Mouse (Mus musculus): Measurements from ENCODE around the gene Fer. TPM values are rescaled to one million over a fixed set of nuclear protein-coding genes. Genes with fewer than 3 reads are reported as not detected.
A peak's percentile ranks its signal among the peaks of the same experiment; 100 is the strongest.

Fer gene
- polyA plus RNA-seq, 1 experiment from 2014 or later, result 31.4 TPM

DNA sequence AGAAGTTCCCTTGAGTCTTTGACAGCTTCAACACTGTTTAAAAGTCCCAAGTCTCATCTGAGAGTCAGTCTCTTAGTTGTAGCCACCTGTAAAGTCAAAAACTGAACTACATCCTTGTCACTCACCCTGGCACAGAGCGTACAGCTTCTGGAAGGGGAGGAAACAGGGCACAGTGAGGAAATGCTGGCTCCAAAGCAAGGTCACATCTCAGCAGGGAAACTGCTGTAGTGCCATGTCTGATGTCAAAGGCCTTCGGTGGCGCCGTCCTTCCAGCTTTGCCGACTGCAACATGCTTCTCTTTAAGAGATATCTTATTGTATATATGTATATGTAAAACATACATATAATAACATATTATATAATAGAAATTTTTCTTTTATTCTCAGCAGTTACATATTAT, 188.0 kb downstream of the Fer start:
- Histone ChIP-seq H3K27me3 (no peaks in the 10 kb centered on the region), H3K36me3 (no peaks in the 10 kb centered on the region), H3K4me3 (replicated peaks) (no peak overlapping the region), H3K4me1 (no peaks in the 10 kb centered on the region), H3K9ac (no peak overlapping the region), H3K4me2 (no peak overlapping the region), H3K27ac (no peak overlapping the region), H3K9me3 (replicated peaks) (no peaks in the 10 kb centered on the region)
- ATAC-seq (replicated peaks; ENCODE audit: low FRiP score), result no peak
- 87% methylated on average over 5 of the region's 5 CpGs for whole genome bisulfite sequencing

DNA sequence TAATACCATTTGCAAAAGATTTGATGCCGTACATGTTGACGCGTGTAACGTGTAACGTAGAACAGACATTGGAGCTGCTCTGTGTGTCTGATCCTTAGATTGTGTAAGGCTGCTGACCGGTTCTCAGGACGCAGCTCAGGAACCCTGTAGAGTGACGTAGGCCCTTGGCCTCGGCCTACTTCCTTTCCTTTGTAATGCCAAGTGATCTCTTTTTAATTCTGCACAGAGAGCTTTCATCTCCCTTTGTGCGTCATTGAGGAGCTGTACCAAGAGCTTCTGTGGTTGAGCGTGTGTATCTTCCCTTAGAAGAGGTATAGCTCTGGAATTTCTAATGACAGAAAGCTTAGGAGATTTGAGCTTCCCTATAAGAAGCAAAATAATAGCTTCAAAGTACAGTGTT, 190.8 kb downstream of the Fer start:
- H3K9me3 ChIP-seq (replicated peaks), result no peaks in the 10 kb centered on the region
- H3K4me3 ChIP-seq (replicated peaks), result no peak overlapping the region
- no peak for ATAC-seq (replicated peaks; ENCODE audit: low FRiP score)
- no peak overlapping the region for H3K27ac ChIP-seq
- H3K9ac ChIP-seq, result no peak overlapping the region
- WGBS, result 94% methylated on average over 11 of the region's 11 CpGs
- no peaks in the 10 kb centered on the region for H3K36me3 ChIP-seq
- H3K4me2 ChIP-seq, result no peak overlapping the region
- H3K27me3 ChIP-seq, result no peaks in the 10 kb centered on the region
- H3K4me1 ChIP-seq, result no peaks in the 10 kb centered on the region

DNA sequence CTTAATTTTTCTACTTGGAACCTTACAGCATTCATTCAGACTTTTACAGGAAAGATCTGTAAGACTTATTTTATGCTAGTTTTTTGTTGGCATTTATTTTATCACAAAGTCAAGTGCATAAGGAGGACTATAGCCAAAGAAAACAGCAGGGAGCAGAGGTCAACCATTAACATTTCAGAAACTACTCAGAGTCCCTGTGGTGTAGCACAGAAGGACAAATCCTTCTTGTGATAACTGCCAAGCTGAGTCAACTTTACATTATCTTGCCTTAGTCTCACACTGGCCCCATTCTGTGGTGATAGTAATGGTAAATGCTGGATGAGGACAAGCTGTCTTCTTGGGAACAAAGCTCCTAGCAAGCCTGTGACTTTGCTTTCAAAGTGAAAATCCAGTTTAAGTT, 197.7 kb downstream of the Fer start:
- H3K4me2 ChIP-seq, result no peak overlapping the region
- H3K27me3 ChIP-seq, result no peaks in the 10 kb centered on the region
- H3K36me3 ChIP-seq, result no peaks in the 10 kb centered on the region
- no peaks in the 10 kb centered on the region for H3K9me3 ChIP-seq (replicated peaks)
- H3K4me3 ChIP-seq (replicated peaks), result no peak overlapping the region
- peak; percentile 60; the same call in 1 of the 2 replicates for ATAC-seq (replicated peaks; ENCODE audit: low FRiP score)
- 0 out of 2 replicates have a peak, but pooled peaks cover 3% of the 10 kb centered on the region for H3K4me1 ChIP-seq
- H3K9ac ChIP-seq, result no peak overlapping the region
- no peak overlapping the region for H3K27ac ChIP-seq

DNA sequence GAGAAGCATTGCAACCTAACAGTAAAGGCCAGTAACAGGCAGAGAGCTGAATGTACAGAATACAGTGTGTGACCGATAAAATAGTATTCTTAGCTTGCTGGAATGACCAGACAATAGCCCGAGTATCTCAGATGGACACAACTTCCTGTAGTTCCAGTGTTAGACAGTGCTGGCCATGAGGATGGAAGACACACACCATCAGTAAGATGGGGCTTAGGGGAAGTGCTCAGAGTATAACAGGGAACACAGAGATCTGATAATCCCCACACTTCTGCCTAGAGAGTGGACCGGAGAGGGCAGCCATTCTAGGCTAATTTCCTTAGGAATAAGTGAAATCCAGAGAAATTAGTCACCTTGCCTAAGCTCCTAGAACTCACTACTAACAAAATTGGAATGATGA, 202.4 kb downstream of the Fer start:
- no peak overlapping the region for H3K27ac ChIP-seq
- no peak for ATAC-seq (replicated peaks; ENCODE audit: low FRiP score)
- H3K4me2 ChIP-seq, result no peak overlapping the region
- no peaks in the 10 kb centered on the region for H3K9me3 ChIP-seq (replicated peaks)
- H3K4me1 ChIP-seq, result 0 out of 2 replicates have a peak, but pooled peaks cover 3% of the 10 kb centered on the region
- no peaks in the 10 kb centered on the region for H3K36me3 ChIP-seq
- WGBS, result 87% methylated on average over 3 of the region's 3 CpGs
- H3K4me3 ChIP-seq (replicated peaks), result no peak overlapping the region
- no peak overlapping the region for H3K9ac ChIP-seq
- H3K27me3 ChIP-seq, result no peaks in the 10 kb centered on the region

DNA sequence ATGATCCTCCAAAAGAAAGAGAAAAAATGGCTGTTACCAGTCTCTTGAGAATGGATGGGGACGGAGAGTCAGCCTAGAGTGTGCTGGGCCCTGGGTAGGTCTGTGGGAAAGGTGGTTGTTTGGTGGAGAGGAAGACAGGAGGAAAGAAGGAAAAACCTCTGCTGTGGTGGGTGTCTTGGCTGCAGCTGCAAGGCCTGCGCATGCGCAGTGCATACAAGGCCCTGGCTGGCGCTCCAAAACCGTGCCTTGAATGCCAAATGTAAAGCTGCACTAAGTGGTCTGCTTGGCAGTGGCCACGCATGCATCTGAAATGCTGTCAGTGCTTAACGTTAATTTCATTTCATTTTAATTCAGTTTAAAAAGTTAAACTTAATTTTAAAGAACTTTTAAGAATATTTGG, 214.5 kb downstream of the Fer start:
- no peak for ATAC-seq (replicated peaks; ENCODE audit: low FRiP score)

DNA sequence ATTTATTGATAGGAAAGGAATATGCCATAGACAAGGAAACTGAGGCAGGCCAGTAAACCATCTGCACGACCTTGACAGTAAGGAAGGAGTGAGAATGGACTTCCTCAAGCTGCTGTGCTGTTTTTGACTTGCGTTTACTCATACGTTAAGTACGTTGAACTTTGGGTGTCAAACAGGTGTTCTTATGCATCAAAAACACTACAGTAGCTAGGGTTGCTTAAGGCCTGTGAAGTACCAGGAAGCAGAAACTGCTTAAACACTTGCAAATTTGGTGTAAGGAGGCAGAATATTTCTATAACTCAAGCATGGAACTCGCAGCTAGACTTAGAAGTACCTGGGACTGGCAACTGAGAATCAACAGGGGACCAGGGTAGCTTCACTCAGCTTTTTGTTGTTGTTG, 221.9 kb downstream of the Fer start:
- Histone ChIP-seq H3K27me3 (no peaks in the 10 kb centered on the region), H3K4me1 (no peaks in the 10 kb centered on the region), H3K36me3 (no peaks in the 10 kb centered on the region), H3K4me3 (replicated peaks) (no peak overlapping the region), H3K27ac (no peak overlapping the region), H3K9me3 (replicated peaks) (no peaks in the 10 kb centered on the region), H3K9ac (no peak overlapping the region), H3K4me2 (no peak overlapping the region)
- no peak for ATAC-seq (replicated peaks; ENCODE audit: low FRiP score)
- 88% methylated on average over 5 of the region's 5 CpGs for WGBS

More for the DNA sequence above, 214.5 kb downstream of the Fer start:
- H3K4me3 ChIP-seq (replicated peaks), result no peak overlapping the region
- no peak overlapping the region for H3K4me2 ChIP-seq
- H3K27ac ChIP-seq, result no peak overlapping the region
- H3K27me3 ChIP-seq, result no peaks in the 10 kb centered on the region
- no peaks in the 10 kb centered on the region for H3K36me3 ChIP-seq
- no peak overlapping the region for H3K9ac ChIP-seq
- WGBS, result 94% methylated on average over 7 of the region's 7 CpGs
- no peaks in the 10 kb centered on the region for H3K9me3 ChIP-seq (replicated peaks)
- no peaks in the 10 kb centered on the region for H3K4me1 ChIP-seq

DNA sequence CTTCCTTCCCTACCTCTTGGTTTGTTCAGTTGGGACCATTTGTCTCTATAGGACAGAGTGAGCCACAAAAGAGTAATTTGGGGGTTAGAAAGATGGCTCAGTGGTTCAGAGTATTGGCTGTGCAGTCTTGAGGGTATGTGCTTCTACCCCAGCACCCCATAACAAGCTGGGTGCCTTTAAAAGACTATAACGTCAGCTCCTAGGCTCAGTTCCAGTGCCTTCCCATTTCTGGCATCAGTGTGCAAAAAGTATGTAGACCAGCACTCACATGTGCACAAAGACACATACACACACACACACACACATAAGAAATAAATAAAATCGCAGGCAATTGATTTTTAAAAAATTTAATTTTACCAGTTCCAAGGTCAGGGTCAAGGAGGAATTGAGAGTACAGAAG, 222.6 kb downstream of the Fer start:
- H3K4me1 ChIP-seq, result no peaks in the 10 kb centered on the region
- H3K27ac ChIP-seq, result no peak overlapping the region
- H3K36me3 ChIP-seq, result no peaks in the 10 kb centered on the region
- no peaks in the 10 kb centered on the region for H3K9me3 ChIP-seq (replicated peaks)
- ATAC-seq (replicated peaks; ENCODE audit: low FRiP score), result no peak
- no peak overlapping the region for H3K4me3 ChIP-seq (replicated peaks)
- H3K4me2 ChIP-seq, result no peak overlapping the region
- H3K9ac ChIP-seq, result no peak overlapping the region
- 92% methylated on average over 2 of the region's 2 CpGs for WGBS
- no peaks in the 10 kb centered on the region for H3K27me3 ChIP-seq

DNA sequence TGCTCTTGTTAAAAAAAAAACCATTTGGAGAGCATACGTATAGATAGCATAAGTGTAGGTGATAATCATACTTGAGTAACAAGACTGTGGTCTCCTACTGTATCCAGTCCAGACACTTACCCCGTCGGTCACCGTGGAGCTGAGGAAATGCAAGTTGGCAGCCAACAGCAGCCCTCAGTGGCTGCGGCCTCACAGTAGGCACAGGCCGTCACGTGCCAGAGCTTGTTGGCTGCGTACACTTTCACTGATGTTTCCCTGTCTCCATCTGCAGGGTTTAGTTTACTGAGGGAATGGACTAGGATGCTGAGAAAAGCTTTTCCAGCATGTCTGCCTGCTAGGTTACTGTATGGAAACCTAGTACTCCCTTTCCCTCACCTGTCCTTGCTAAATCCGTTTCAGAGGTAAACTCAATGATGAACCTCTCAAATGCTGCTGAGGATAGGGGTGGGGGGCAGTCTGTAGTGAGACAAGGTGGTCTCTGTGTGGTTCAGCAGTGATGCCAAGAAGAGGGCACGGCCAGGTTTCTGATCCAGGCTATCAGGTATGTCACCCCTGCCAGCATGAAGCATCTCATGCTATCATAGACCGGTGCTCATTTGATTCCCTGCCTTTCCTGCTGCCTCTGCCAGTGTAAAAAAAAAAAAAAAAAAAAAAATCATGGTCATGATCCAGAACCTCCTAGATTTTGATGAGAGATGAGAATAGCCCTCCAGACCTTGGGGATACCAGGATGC, 224.2 kb downstream of the Fer start:
- H3K9me3 ChIP-seq (replicated peaks), result no peaks in the 10 kb centered on the region
- H3K9ac ChIP-seq, result no peak overlapping the region
- no peak for ATAC-seq (replicated peaks; ENCODE audit: low FRiP score)
- no peaks in the 10 kb centered on the region for H3K36me3 ChIP-seq
- WGBS, result 92% methylated on average over 11 of the region's 11 CpGs
- no peaks in the 10 kb centered on the region for H3K27me3 ChIP-seq
- no peak overlapping the region for H3K27ac ChIP-seq
- no peak overlapping the region for H3K4me2 ChIP-seq
- H3K4me3 ChIP-seq (replicated peaks), result no peak overlapping the region
- no peaks in the 10 kb centered on the region for H3K4me1 ChIP-seq

DNA sequence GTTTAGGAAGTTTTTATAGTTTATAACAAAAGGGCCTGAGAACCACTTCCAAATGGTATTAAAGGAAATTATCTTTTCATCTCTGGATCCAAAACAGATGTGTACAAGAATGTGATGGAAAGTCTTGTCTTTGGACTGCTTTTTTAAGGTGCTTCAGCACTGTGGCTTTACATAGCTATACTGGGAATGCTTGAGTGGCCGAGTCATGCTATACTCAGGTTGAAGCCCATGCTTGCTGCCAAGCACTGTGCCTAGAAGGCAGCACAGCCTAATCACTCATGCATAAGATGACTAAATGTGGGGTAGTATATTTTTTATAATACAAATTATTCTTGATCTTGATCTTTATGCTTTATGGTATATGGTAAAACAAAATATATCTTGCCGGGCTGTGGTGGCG, 225.0 kb downstream of the Fer start:
- no peaks in the 10 kb centered on the region for H3K4me1 ChIP-seq
- H3K27me3 ChIP-seq, result no peaks in the 10 kb centered on the region
- no peak overlapping the region for H3K4me2 ChIP-seq
- WGBS, result 89% methylated on average over 3 of the region's 3 CpGs
- ATAC-seq (replicated peaks; ENCODE audit: low FRiP score), result no peak
- H3K36me3 ChIP-seq, result no peaks in the 10 kb centered on the region
- H3K4me3 ChIP-seq (replicated peaks), result no peak overlapping the region
- no peak overlapping the region for H3K9ac ChIP-seq
- H3K9me3 ChIP-seq (replicated peaks), result no peaks in the 10 kb centered on the region
- no peak overlapping the region for H3K27ac ChIP-seq

DNA sequence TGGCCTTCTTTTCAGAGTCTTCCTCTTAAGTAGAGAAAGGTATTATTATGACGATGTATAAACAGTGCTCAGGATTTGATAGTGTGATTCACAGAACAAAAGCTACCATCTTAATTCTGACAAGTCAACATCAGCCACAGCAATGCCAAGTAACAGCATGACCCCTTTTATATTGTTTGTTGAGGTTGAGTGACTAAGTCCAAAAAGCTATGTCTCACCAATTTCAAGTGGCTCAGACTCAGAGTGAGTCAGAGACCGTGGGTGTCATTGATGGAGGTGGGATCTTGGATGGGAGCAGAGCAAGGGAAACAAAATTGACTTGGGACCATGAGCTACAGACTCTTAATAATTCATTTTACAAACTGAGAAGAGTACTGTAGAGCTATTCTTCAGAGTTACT, 230.9 kb downstream of the Fer start:
- Histone ChIP-seq H3K27ac (no peak overlapping the region), H3K27me3 (no peaks in the 10 kb centered on the region)
- WGBS, result 90% methylated on average over 2 of the region's 2 CpGs

DNA sequence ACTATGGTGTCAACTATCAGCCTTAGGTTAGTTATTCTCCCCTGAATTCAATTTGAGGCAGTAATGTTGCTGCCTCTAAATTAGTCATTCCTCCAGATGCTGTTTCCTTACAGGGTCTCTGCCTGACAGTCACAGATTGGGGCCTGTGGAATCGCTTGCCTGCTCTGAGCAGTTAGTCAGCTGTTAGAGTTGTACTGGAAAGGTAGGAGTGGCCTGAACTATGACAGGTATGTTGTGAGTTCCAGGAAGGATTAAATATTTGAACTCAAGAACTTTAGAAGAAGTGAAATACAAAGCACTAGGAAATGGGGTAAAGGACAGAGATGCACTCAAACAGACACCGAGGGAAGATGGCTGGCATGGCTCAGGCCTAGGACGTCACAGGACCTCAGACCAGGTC, 233.9 kb downstream of the Fer start:
- Histone ChIP-seq H3K27ac (no peak overlapping the region), H3K9me3 (replicated peaks) (no peaks in the 10 kb centered on the region), H3K4me1 (0 out of 2 replicates have a peak, but pooled peaks cover 6% of the 10 kb centered on the region), H3K36me3 (no peaks in the 10 kb centered on the region), H3K27me3 (no peaks in the 10 kb centered on the region), H3K4me2 (no peak overlapping the region), H3K9ac (no peak overlapping the region), H3K4me3 (replicated peaks) (no peak overlapping the region)
- ATAC-seq (replicated peaks; ENCODE audit: low FRiP score), result no peak
- WGBS, result 83% methylated on average over 3 of the region's 3 CpGs

More for the DNA sequence above, 230.9 kb downstream of the Fer start:
- H3K4me2 ChIP-seq, result no peak overlapping the region
- ATAC-seq (replicated peaks; ENCODE audit: low FRiP score), result no peak
- no peaks in the 10 kb centered on the region for H3K36me3 ChIP-seq
- no peak overlapping the region for H3K9ac ChIP-seq
- H3K4me1 ChIP-seq, result no peaks in the 10 kb centered on the region
- no peaks in the 10 kb centered on the region for H3K9me3 ChIP-seq (replicated peaks)
- no peak overlapping the region for H3K4me3 ChIP-seq (replicated peaks)

DNA sequence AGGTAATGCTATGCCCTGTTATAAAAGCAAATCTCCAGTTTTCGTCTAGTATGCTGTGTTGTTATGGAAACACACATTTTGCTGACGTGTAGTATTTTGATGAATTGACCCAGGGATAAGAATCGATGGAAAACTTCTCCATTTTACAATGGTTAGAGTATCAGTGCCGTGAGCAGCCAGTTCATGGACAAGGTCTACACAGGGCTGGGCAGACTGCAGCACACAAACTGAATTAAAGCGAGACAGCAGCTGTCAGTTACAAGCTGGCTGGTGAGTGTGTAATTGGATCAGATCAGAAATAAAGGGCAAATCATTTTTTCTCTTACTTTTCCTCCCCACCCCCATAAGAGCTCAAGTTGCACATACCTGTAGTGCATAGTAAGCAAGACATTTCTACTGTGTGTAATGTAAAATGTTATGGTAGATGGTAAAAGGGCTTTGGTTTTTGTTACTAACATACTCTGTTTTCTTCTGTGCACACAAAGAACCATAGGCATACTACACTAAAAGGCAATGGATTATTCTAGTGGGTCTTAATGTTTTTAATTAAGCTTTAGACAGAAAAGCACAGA, 235.0 kb downstream of the Fer start:
- H3K9ac ChIP-seq, result no peak overlapping the region
- no peak overlapping the region for H3K4me2 ChIP-seq
- H3K27ac ChIP-seq, result no peak overlapping the region
- H3K9me3 ChIP-seq (replicated peaks), result no peaks in the 10 kb centered on the region
- no peaks in the 10 kb centered on the region for H3K27me3 ChIP-seq
- 76% methylated on average over 5 of the region's 5 CpGs for WGBS
- ATAC-seq (replicated peaks; ENCODE audit: low FRiP score), result no peak
- H3K4me1 ChIP-seq, result 0 out of 2 replicates have a peak, but pooled peaks cover 6% of the 10 kb centered on the region
- H3K36me3 ChIP-seq, result no peaks in the 10 kb centered on the region
- no peak overlapping the region for H3K4me3 ChIP-seq (replicated peaks)

Measured in kidney, embryonic 15.5 days (tissue).